Mouse (Mus musculus) retina, postnatal 7 days (tissue): ENCODE measurements at regions not wholly inside any gene's neighbourhood (a gene's known extent, or its start where the extent isn't known, plus 50 kb on each side); places are given as distances from the start of the nearest gene placed in this dataset.
A peak's percentile ranks its signal among the peaks of the same experiment; 100 is the strongest.

Experiments used
- DNase-seq: peaks from one replicate; pipeline ENCODE4 v3.0.0-alpha.2; 2012; ENCODE audit warnings: low read depth, low spot score

GRCm38 (mm10) chr12:77666411-77666810, 428.5 kb downstream of the Fut8 start:
- no peak for DNase-seq

DNA sequence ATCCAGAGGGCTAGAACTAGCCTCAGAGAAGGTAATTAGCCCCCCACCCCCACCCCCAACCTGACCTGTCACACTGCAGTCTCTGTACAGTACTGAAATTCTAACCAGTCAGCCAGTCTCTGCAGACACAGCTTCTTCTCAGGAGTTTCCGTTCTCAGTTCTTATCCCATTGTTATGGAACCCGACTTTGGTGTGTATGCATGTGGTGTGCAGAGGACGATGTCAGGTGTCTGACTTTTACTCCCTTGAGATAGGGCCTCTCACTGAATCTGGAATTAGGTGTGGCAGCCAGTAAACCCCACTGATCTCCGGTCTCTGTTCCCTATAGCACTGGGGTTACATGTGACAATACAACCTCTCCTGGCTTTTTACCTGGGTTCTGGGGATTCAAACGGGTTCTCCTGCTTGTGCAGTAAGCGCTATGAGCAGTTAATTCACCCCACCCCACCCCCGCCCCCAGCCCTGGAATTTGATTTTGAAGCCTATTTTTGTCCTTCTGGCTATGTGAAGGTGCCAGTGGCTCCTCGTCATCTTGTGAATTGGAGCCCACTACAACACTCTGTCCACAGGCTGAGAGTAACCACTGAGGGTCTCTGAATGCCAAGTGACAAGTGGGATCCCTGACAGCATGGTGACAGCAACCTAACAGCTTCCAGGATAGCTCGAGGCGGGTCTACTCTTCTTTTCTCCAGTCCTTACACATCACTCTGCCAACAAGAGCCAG, 429.4 kb downstream of the Fut8 start:
- DNase-seq, result no peak

GRCm38 (mm10) chr12:77667875-77668204, 429.9 kb downstream of the Fut8 start:
- peak; percentile 49 for DNase-seq

DNA sequence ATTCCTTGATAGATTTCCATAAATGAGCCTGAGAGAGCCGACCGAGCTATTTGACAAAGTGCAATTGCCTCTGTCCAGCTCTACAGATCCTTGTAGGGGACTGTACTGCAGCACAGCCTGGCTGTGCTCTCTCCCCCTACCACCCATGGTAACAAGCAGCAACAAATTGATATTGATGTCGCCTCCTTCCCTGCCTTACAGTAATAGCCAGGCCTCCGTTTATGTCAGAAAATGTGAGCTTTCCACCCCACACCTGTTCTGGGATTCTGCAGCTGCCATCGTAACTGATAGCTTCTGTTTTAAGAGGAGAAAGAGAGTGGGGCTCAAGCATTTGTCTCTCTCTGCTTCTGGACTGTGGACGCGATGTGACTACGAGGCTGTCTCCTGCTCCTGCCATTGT, 432.6 kb downstream of the Fut8 start:
- DNase-seq, result no peak

- DNase-seq, result no peak
These were observed 436.4 kb downstream of the Fut8 start for GRCm38 (mm10) chr12:77674352-77674751.

DNA sequence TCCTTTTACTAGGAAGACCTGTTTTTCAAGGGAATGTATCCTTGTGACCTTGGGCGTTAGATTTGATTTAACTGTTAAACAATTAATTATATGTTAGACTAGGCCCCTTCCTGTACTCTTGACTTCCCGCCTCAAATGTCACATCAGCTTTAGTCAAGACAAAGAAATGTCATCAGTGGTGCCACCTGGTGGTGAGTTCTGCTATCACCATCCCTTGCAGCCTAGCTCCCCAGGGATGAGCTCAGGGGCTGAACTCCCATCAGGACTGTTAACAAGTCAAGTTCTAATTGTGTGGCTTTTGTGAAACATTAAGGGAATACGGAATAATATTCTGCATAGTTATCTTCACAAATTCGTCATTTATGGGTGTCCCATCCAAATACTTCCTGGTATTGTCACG, 436.8 kb downstream of the Fut8 start:
- DNase-seq, result peak; percentile 23

- DNase-seq, result no peak
These were observed 440.1 kb downstream of the Fut8 start for GRCm38 (mm10) chr12:77678040-77678439.

- no peak for DNase-seq
These were observed 456.2 kb downstream of the Fut8 start for GRCm38 (mm10) chr12:77694101-77694500.

DNA sequence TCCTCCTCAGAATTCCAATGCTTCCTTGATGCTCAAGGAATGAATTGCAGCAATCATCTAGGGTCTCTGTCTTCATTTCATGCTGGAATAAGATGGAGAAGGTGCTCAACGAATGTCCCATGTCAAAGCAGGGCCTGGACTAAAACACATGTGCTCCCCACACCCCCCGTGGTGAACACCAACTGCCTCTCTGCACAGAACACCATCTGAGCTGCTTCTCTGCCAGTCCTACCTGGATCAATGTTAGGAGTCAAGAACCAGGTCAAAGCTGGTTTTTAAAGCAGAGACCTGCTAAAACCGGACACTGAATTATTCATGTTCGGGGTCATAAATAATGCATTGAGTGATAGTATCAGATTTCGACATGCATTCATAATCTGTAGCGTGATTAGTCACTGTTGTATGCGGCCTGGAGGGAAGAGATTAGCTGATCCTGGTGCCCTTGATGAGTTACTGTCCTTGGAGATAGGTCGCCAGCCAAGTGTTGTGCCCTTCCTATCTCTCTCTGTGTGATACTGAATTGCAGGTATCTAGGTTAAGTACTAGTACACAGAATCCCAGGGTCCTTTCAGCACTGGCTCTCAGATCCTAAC, 458.2 kb downstream of the Fut8 start:
- no peak for DNase-seq

DNA sequence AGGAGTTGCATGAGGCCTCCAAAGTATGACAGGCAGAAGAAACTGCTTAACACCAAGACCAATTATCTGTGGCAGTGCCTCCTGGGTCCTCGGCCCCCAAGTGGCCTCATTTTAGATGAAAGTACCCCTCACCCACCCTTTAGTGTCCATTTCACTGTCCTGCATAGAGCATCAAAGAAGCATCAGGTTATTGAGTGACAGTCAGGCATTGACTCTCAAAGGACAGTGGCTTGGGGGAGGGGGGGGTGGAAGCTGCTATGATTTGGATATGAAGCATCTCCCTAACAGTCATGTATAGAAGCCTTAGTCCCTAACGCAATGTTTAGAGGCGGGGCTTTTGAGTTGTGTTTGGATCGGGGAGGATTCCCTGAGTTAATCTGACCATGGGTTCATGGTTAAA, 458.7 kb downstream of the Fut8 start:
- no peak for DNase-seq

GRCm38 (mm10) chr12:77698088-77698487, 460.2 kb downstream of the Fut8 start:
- no peak for DNase-seq

GRCm38 (mm10) chr12:77699896-77700605, 462.1 kb downstream of the Fut8 start:
- no peak for DNase-seq

DNA sequence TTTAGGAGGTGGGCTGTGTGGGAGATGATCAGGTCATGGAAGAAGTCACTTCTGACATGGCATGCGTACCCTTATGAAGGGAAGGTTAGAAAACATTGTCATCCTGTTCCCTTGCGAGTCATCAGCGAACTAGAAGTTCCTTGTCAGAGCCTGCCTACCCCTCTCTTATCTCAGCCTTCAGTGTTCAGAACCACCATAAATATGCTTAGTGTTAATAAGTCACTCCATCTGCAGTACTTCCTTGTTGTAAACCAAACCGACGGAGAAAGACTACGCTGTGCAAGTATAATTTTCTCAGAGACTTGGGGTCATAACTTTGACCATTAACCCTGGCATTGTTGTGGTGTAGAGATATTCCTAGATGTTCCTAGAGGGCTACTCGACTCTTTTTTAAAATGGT, 477.6 kb downstream of the Fut8 start:
- DNase-seq, result no peak

DNA sequence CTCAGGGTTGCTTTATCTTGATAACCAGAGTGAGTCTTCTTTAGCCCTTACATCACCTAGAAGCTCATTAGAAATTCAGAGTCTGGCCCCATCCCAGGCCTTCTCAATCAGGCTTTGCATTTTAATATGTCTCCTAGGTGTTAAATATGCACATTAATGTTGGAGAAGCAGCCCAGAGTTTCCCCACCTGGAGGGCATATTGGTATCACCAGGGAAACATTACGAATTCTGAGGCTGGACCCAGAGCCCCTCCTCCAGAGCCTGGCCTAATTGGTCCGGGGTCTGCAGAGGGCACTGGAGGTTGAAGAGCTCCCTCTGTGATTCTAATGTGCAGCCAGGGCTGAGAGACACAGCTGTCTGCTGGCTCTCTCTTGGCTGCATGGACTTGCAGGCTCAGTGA, 478.1 kb downstream of the Fut8 start:
- no peak for DNase-seq

- DNase-seq, result no peak
These were observed 466.3 kb upstream of the Gm6657 start for GRCm38 (mm10) chr12:77727766-77728165.

GRCm38 (mm10) chr12:77739047-77739760, 454.8 kb upstream of the Gm6657 start:
- no peak for DNase-seq

DNA sequence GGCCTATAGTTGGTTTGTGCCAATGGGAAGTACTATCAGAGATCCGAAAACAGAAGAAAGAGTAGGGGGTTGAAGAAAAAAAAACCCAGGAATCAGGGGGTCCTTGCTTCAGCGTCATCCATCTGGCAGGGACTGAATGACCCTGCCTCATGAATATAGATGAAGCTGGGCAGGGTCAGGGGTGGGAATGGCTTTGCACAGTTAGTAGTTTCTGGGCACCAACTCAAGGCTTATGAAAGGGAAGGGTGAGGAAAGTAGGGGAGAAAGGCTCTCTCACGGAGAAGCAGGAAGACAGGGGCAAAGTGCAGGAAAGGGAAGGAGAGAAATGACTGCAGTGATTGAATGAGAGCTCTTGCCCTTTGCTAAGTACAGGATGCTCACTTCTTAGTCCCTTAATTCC, 451.3 kb upstream of the Gm6657 start:
- no peak for DNase-seq

DNA sequence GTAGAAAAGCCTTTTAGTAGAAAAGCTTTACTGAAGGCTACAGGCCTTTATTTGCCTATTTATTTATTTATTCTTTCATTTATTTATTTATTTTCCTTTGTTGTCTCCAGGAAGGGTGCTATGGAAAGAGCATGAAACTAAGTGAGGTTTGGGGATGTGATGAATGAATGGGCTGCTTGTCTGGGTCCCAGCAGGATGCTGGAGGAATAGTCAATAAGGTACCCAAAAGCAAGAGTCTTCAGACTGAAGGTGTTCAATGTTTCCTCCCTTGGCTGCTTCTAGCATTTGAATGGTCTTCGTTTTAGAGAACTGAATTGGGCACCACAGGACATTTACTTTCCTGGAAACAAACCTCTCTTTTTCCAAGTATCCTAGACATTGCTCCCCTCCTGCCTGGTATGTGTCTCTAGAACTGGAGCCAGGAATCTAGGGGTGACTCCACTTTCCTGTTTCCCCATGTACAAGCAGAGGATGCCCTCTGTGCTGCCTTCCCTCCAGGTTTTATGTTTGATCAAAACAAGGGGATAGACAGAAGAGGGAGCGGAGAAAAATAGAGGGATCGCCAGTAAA, 444.5 kb upstream of the Gm6657 start:
- no peak for DNase-seq

GRCm38 (mm10) chr12:77752181-77752580, 441.9 kb upstream of the Gm6657 start:
- DNase-seq, result no peak

DNA sequence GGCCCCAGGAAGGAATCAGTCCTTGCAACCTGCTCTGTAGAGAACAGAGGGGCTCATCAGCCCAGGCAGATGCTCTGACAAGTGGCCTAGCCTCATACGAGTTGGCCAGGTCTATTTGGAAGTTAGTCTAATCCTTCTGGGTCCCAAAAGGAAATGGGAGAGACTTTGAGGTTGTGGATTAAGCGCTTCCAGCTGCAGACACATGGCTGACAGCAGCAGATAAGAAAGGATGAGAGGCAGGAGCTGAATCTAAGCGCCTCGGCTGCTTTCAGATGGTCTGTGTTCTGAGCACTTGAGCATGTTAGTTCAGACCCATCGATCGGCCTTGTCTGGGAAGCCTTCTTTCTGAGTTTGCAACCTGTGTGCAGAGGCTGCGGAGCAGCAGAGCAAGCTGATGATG, 438.0 kb upstream of the Gm6657 start:
- no peak for DNase-seq

- DNase-seq, result no peak
These were observed 433.1 kb upstream of the Gm6657 start for GRCm38 (mm10) chr12:77760976-77761375.

DNA sequence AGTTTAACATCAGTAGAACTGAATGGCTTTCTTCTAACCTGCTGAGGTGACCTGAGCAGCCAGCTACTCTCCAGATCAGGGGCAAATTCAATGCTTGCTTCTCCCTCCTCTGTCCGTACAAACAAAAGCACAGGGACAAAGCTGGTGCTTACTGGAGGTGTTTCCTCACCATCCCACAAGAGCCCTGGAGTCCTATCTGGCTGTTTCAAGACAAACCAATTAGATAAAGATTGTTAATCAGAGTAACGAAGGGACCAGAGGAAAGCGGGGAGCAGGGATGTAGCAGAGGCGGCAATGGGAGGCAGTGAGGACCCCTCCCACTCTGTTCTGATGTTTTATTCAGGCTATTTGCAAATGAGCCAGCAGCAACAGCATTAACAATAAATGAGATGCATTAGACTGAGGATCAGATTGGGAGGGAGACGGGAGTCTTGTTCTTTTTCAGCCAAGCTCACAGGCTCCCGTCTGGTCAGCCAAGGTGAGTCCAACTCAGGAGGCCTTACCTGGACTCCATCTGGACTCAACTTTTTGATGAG, 418.0 kb upstream of the Gm6657 start:
- no peak for DNase-seq
